Mouse (Mus musculus): ENCODE results near the gene Yipf6.
A peak's percentile ranks its signal among the peaks of the same experiment; 100 is the strongest.
"Not testable (repeated sequence)": the region's sequence is repeated elsewhere in the genome, so short reads cannot be mapped to it uniquely, and the experiment has no call there.

The Yipf6 gene

GRCm38 (mm10) chrX:98936101-98936500 is at the start of gene Yipf6:
Gene Yipf6, plus strand, starts transcription at chrX:98936316.
- DNase-seq = no peak

GRCm38 (mm10) chrX:98890072-98890405 is 46.1 kb upstream of the Yipf6 start:
- no peak for DNase-seq

GRCm38 (mm10) chrX:98890406-98891116 is 45.6 kb upstream of the Yipf6 start, which contains the start of gene Ophn1:
Gene Ophn1, minus strand, starts transcription at chrX:98891025.
- peak; percentile 80 for DNase-seq

GRCm38 (mm10) chrX:98898307-98898706 is 37.8 kb upstream of the Yipf6 start:
- DNase-seq = no peak

GRCm38 (mm10) chrX:98904226-98904625 is 31.9 kb upstream of the Yipf6 start:
- no peak for DNase-seq

GRCm38 (mm10) chrX:98908910-98909309 is 27.2 kb upstream of the Yipf6 start:
- DNase-seq = no peak

- DNase-seq = peak; percentile 59
Observed at GRCm38 (mm10) chrX:98919423-98919822, 16.7 kb upstream of the Yipf6 start.

GRCm38 (mm10) chrX:98936707-98937554 is 815 bp downstream of the Yipf6 start:
- peak; percentile 89 for DNase-seq

- peak; percentile 94 for DNase-seq
Observed at GRCm38 (mm10) chrX:98937555-98938294, 1.6 kb downstream of the Yipf6 start.

GRCm38 (mm10) chrX:98953941-98954340 is 17.8 kb downstream of the Yipf6 start:
- DNase-seq = peak; percentile 72

GRCm38 (mm10) chrX:98958287-98958686 is 22.2 kb downstream of the Yipf6 start:
- DNase-seq = no peak

GRCm38 (mm10) chrX:98959050-98959449 is 22.9 kb downstream of the Yipf6 start:
- DNase-seq = no peak

GRCm38 (mm10) chrX:98963742-98964141 is 27.6 kb downstream of the Yipf6 start:
- no peak for DNase-seq

- no peak for DNase-seq
Observed at GRCm38 (mm10) chrX:98964513-98964912, 28.4 kb downstream of the Yipf6 start.

- DNase-seq = not testable (repeated sequence)
Observed at GRCm38 (mm10) chrX:98986611-98987010, 50.5 kb downstream of the Yipf6 start.

GRCm38 (mm10) chrX:98989574-98989973 is 53.5 kb downstream of the Yipf6 start:
- peak; percentile 55 for DNase-seq
